Mouse (Mus musculus) monocyte, adult 5-6 weeks (primary cell): ENCODE data around the gene Vav2. TPM values are rescaled to one million over a fixed set of nuclear protein-coding genes. Genes with fewer than 3 reads are reported as not detected.

Experiments used
- ATAC-seq: fragments of 153-309, 156-312 bp; replicated peaks from 2 replicates; pipeline ENCODE4 v1.8.0; 2017; ENCODE audit warnings: mild to moderate bottlenecking; ENCODE audit not compliant: low TSS enrichment, insufficient number of reproducible peaks, severe bottlenecking, poor library complexity, low FRiP score
- total RNA-seq: library from RNA; stranded (forward); fragments of 200-1000, 200-491, 200-594 nt; gene quantifications from 3 replicates; pipeline ENCODE4 v1.2.3, GENCODE M21; 2017

Vav2 gene
- total RNA-seq, 1 experiment from 2014 or later: 18.0 TPM

DNA sequence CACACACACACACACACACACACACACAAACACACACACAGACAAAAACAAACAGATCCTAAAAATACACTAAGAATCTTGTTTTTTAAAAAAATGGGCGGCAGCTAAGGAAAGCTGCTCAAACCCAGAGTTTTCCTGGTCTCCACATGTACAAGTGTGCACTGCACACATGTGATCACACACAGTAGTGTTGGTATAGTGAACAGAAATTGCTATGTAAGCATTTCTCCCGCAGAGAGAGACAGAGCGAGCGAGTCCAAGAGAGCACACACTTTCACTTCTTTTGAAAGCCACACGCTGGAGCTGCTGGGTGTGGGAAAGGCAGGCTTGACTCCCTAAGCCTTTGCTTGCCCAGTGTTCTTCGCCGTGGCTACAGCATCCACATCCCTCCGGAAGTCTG, 120.2 kb downstream of the Vav2 start:
- ATAC-seq: no peak

DNA sequence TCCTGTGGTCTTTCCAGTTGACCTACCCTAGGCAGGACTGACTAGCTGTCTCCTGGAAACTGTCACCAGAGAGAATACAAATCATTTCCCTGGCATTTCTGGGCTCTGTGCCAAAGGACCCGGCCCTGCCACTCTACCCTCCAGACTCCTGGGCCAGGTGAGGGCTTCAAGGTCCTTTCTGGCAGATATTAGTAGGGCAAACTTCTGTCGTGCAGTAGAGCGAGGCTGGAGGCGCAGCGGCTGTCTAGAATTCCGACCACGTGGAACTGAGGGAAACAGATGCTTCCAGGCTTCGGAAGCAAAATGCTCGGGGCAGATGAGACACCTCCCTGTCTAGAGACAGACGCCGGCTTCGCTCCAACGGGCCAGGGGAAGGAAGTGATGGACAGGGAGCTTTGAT, 122.1 kb downstream of the Vav2 start:
- ATAC-seq: no peak

DNA sequence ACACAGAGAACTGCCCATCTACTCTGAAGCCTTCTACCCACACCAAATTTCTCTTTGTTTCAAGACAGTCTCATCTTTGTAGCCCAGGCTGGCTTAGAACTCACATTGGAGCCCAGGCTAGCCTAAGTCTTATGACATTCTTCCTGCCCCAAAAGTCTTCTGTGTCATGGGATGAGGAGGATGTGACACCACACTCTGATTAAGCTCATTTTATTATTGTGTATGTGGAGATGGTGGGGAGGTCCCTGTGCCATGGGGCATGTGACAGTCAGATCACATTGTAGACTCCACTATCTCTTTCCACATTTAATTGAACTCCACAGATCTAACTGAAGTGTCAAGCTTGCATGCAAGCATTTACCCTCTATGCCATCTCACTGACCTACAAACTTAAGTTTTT, 122.8 kb downstream of the Vav2 start:
- ATAC-seq: no peak

DNA sequence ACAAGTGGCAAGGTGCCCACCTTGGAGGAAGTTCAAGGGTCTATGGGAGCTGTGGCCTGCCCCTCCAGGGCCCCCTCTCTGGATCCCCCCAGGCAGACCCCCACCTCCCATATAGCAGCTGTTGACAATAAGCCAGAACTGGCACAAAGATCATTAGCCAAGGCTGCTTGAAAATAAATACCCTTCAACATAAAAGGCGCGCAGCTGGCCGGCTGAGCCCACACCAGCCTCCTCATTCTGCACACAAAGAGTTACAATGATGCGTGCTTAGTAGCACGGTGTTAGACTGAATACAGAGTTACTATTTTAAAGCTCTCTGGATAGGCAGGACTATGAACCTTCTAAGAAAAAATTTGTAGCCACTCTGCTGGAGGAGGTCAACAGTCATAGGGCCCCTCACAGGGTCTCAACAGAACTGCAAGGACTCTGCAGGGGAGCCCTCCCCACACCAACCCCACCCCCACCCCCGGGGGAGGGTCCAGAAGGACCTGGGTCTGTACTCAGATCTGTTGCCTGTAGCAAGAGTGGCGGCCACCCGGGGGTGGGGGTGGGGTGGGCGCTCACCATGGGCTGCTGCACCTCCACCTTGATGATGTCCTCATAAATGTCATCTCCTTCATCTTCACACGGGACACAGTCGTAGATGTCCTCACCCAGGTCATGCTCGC, 125.3 kb downstream of the Vav2 start:
- no peak for ATAC-seq

DNA sequence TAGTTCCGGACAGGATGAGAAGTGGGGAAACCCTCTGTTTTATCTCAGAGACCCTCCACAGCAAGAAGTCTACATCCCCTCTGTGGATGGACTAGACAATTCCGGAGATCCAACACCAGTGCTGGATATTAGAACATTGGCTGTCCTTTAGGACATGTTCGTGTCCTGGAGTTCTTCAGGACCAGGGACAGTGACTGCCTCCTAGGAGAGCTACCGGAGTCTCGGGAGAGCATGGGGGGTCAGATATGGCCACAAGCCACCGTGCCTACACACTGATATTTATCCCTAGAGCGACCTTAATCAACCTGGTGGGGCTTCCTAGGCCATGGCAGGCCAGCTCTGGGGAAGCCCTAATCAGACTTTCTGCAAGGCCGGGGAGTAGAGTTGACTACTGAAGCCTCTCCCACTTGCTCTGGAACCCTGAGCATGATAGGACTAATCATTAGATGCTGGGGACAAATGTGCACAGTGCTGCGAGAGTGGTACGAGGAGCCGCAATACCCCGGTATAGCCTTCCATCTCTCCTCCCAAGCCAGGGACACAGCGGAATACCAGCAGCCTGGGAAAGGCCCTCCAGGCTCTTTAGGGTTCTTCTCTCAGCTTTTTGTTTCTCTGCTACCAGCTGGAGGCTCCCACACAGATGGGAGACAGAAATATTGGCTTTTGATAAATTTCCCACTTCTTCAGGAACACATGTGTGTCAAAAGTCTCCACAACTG, 125.9 kb downstream of the Vav2 start:
- no peak for ATAC-seq

DNA sequence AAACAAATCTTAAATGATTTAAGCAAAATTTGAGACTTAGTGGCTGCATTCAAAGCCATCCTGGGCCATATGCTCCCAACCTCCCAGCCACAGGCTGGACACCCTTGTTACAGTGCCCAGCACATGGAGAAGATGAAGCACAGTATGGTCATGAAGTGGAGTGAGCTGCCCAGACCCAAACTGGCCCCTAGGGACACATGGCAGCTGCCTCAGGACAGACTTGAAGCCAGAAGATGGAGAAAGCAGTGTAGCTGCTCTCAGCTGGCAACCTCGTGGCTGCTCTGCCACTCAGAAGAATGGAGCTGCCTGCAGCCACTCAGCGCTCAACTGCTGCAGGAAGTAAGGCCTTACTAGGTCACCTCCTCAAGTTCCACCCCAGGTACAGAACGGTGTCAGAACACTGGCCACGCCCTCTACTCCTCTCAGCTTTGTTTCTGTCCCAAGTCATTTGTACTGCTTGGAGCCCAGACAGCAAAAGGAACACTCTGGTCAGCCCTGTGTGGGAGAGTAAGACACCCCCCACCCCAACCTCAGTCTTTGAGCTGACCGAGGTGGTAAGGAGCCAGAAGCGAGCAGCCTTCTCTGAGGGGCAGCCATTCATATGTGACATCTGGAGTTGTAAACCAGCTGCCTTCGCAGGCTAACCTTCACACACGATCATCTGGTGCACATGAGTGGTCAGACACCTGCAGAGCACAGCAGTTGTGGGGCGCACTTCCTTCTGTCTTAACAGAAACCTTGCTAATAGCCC, 130.0 kb downstream of the Vav2 start:
- no peak for ATAC-seq

DNA sequence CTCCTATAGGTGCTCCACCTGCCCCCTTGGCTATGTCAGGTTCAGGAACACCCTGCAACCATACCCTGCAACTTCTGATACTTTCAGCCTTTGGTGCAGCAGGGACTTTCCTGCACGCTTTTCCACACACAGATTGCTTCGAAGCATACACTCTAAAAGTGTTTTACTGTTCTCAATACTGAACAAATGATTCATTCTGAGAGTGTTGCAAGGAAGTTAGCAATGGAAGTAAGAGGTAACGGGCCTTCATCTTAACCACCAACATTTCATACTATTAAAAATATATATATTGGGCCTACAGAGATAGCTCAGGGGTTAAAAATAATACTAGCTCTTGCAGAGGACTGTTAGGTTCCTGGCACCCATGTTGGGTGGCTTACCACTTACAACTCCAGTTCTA, 132.1 kb downstream of the Vav2 start:
- no peak for ATAC-seq

DNA sequence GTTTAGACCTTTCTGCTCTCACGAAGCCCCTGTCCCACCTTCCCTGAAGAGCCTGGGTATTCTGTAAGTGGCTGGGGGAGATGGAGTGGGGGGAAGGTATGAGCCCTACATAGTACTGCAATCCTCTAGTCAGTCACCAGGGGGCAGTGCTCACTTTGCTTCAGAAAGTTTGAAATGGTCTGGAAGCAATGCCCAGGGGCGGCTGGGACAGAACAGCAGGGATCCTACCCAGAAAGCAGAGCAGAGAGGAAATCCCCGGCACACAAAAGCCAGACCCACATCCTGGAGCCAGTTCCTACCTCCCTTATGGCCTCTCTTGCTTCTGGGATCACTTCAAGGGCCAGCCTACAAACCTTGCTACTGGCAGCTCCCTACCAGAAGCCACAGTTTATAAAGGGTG, 137.8 kb downstream of the Vav2 start:
- ATAC-seq: peak; percentile 45

DNA sequence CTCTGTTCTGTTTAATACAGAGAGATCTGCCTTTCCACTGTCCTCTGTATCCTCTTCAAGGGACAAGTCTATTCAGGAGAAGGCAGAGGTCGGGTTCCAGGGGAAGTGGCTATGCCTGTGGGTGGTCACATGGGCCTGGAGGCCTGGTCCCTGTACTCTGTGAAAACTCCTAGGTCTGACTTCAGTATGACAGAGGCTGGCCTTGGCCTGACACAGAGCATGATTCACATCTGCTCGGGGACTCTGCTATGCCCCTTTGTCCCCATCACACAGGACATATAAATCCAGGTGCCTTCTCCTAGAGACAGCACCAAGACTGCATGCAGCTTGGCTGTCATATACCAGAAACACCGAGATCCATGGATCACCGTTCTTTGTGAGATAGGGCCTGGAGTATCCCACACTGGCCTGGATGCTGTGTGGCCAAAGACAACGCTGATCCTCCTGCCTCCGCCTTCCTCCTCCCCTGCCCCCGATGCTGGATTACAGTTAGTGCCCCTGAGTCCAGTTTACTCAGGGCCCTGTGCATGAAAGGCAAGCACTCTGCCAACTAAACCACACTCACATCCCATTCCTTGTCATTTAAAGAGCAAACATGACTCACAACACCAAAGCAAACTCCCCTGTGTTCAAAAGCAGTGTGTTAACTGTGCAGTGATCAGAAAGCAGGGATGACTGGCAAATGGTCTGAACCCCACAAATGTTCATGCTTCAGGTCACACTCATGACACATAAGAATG, 139.7 kb downstream of the Vav2 start:
- ATAC-seq: no peak

DNA sequence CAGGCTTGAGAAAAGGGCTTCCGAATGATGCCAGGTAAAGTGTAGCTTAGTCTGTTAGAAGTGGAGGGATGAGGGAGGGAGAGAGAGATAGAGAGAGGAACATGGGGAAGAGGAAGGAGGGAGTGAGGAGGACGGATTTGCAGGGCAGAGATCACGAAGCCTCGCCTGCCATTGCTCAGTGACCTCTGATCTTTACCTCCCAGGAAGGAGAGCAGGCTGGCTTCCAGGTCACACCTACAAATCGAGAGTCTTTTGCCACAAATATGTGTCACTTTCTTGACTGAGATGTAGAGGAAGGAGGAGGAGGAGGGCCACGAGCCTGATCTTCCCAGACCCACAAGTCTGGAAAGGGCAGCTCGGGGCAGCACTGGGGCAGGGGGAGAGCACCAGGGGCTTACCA, 142.4 kb downstream of the Vav2 start:
- no peak for ATAC-seq

DNA sequence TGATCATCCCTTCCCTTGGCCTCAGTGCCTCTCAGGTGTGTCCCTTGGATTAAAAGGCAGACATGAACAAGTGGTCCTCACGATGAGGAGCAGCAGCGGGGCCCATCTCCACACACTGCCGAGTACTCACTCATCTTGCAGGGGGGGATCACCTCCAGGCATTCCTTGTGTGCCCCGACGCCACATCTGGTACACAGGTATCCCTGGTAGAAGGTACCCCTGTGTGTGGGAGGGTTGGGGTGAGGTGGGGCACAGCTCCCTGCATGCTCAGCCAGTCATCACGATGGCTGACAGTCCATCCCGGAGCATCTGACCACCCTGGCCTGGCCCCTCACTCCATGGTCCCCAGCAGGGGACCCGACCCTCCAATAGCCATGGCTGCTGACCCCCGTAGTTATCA, 145.1 kb downstream of the Vav2 start:
- no peak for ATAC-seq

DNA sequence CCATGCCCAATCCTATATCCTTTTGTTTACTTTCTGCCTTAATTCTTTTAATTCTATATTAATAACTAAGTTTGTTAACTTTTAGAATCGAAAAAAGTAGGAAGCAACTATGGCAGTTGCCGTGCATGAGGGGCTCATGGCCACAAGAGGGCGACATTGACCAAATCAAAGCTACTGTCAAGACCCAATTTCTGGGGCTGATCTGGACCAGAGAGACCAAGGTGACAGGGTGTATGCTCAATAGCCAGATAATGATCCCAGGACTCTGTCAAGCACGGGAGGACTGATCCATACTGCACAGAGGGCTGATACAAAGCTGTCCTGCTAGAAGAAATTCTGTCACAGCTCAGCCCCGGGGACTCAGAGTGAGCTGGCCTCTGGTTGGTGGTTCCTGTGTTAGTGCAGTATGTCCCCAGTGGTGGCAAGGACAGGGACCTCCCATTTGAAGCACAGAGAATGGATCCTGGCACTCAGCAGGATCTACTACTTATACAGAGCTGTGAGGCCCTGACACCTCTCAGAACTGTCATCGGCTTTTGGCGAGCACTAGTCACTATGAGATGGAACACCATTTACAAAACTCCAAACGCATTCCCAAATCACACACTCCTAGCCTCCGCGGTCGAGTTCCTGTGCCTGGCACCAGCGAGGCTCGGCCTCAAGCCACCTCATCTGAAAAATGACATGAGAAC, 145.8 kb downstream of the Vav2 start:
- peak; percentile 58; the same call in 1 of the 2 replicates for ATAC-seq

DNA sequence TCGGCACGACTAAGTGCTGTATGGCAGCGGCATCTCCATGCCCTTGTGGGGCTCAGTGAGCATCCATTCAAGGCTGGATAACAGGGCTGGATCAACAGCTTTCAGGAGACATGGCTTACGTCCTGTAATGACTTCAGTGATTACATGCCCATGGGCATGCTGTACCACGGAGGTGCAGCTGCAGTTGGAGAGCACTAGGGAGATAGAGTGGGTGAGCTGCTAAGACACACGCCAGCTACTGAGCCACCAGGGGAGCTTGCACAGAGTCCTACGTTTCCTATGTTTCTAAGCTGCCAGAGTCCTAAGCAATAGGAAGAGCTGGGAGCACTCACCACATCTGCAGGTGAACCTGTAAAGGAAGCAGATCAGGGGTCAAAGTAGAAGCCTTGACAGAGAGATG, 148.0 kb downstream of the Vav2 start:
- ATAC-seq: no peak

DNA sequence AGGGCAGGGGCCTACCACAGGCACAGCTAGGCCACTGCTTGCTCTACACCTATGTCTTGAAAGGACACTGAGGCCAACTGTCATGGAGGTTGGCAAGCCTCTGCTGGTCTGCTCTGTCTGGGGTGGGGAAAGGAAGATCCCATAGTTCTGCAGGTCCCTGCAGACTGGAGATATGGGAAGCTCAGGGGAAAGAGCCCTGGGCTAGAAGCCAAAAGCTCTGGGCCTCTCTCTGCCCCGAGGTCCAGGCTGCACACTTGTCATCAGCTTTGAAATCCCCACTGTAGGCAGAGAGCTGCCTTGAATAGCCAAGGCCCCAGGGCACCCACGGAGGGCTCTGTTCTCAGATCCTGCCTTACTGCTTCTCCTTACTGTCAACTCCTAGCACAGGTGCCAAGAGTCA, 158.5 kb downstream of the Vav2 start:
- no peak for ATAC-seq

DNA sequence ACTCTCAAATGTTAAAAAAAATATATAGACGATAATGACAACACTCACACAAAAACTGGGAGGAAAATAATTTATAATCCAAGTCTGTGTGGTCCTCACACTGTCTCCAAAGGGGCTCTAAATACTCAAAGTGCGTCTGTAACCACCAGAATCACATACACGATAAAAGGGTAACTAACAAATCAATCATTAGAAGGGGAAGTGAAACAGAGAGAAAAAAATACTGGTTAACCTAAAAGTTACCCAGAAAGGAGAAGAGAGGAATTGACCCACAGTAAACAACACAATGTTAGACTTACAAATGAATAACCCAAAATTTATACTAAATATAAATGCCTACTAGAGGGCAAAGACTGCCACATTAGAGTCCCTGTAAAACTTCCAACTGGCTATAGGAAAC, 161.0 kb downstream of the Vav2 start:
- ATAC-seq: 0 out of 2 replicates have a peak, but pooled peaks have one; percentile 27

DNA sequence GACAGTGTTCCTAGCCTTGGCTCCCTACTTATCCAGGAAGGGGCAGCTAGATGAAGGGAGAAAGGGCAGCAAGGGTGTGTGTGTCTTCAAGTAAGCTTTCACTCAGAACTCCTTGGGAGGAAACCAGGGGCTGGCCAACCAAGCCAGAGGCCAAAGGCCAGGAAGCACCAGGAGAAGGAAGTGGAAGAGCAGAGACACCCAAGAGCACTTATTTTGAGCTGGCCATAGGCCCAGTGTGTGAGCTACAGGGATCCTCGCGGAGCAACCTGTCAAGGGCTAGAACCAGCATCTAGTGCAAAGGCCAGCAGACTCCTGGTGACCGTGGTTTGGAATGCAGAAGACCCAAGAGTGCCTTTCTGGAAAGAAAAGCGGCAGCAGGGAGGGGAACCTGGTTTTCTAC, 163.8 kb downstream of the Vav2 start:
- ATAC-seq: no peak

DNA sequence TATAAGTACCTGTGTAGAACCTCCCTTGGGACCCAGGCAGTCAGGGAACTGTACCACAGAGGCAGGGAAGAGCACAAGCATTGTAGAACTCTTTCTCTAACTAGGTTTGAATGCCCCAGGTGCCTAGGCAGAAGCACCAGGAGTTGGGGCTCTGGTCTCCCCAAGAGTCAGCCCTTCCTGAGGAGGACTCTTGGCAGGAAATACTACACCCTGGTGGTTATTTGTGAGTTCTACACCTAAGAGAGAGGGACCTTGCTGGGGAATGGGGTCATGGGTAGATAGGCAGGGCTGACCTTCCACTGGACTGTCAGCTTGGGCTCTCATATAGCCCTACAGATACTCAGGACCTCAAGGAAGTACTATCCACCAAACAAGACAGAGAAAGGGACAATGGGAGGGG, 175.4 kb downstream of the Vav2 start:
- no peak for ATAC-seq

DNA sequence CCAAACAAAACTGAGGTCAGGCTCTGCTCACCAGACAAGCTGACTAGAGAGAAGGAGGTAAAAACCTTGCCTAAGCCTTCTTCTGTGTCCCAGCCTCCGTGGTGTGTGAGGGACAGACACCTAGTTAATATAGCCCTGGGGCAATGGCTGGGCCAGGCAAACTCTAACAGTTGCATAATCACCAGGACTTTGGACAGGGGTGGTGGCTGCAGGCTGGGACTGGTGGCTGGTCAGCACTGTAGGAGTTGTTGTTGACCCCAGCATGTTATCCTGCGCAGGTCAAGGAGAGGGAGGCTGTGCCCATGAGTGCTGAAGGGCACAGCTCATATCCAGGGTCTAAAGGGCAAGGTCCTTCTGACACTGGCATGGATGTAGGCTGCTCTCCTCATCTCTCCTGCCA, 178.6 kb downstream of the Vav2 start, which contains the start of gene Sardh:
Gene Sardh, minus strand, starts transcription at position 127 of the 400 bp plus-strand sequence.
- no peak for ATAC-seq

DNA sequence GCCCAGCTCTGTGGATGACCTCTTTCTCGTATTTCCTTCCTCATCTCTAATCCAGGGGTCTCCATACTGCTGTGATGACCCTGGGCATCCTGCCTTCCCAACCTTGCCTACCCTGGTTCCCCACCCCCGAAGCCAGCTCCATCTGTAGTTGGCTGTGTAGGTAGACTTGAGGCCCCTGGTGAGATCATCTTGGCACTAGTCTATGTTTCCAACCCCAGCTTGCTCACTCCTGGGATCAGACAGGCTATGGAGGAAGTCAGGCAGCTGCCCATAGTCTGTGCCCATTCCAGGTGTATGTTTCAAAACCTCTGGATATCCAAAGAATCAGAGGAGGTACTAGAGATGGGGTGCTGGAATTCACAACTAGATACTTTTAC, 179.4 kb downstream of the Vav2 start:
- no peak for ATAC-seq
